Mouse (Mus musculus): ENCODE results near the gene Pik3c2b.

DNA sequence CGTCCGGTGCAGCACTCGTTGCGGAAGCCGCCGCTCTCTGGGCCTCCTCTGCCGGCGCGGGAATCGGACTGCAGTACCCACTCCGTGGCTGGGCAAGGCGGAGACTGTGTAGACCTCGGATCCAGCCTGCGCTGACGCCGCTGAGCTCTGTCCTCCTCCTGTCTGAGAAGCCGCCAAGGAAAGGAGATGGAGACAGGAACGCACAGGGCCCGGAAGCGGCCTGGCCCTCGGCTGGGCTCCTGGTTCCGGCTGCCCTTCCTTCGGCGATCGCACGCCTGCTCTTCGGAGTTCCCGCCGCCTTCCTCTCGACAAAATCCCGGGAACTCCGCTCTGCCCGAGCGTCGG lies 86.1 kb downstream of the Pik3c2b start:
- no peak for TF ChIP-seq POLR2A (IDR thresholded peaks at IDR 0.05; ENCODE audit: borderline replicate concordance, extremely low read depth, insufficient read depth, insufficient read length, poor library complexity, severe bottlenecking)
- TF ChIP-seq CTCF (IDR thresholded peaks at IDR 0.05; ENCODE audit: borderline replicate concordance, extremely low read depth, insufficient read depth, insufficient read length), result no peak
